Mouse (Mus musculus) liver, embryonic 16.5 days (tissue): ENCODE measurements around the gene Cyct. TPM values are rescaled to one million over a fixed set of nuclear protein-coding genes. Genes with fewer than 3 reads are reported as not detected.

Experiments
- ATAC-seq: fragments of 200-750 bp; cut with Nextera tagmentation; 2 replicates; pipeline ENCODE4 v1.8.0; 2017; ENCODE audit warnings: low read depth, mild to moderate bottlenecking, moderate number of reproducible peaks, moderate library complexity
- H3K27ac ChIP-seq: fragments of 300-500 bp; sonication (generic); 2 replicates; pipeline ENCODE4 v1.5.1; 2014; ENCODE audit warnings: mild to moderate bottlenecking, low read length
- H3K27me3 ChIP-seq: fragments of 300-500 bp; sonication (generic); 2 replicates; pipeline ENCODE4 v1.6.1; 2014; ENCODE audit warnings: low read depth, low read length, mixed read lengths; ENCODE audit not compliant: control insufficient read depth, insufficient read depth
- H3K36me3 ChIP-seq: fragments of 300-500 bp; sonication (generic); 2 replicates; pipeline ENCODE4 v1.6.1; 2014; ENCODE audit warnings: mild to moderate bottlenecking; ENCODE audit not compliant: control insufficient read depth, insufficient read depth
- H3K4me1 ChIP-seq: fragments of 300-500 bp; sonication (generic); 2 replicates; pipeline ENCODE4 v1.6.1; 2014; ENCODE audit warnings: low read depth, low read length, mixed read lengths; ENCODE audit not compliant: control insufficient read depth
- H3K4me2 ChIP-seq: fragments of 300-500 bp; sonication (generic); 2 replicates; pipeline ENCODE4 v1.6.1; 2014; ENCODE audit warnings: low read depth, low read length, mixed read lengths
- H3K4me3 ChIP-seq: fragments of 300-500 bp; sonication (generic); 2 replicates; pipeline ENCODE4 v1.5.1; 2014; ENCODE audit warnings: low read depth, mild to moderate bottlenecking, low read length
- H3K9ac ChIP-seq: fragments of 300-500 bp; sonication (generic); 2 replicates; pipeline ENCODE4 v1.6.1; 2014; ENCODE audit warnings: low read depth, low read length
- H3K9me3 ChIP-seq: fragments of 300-500 bp; sonication (generic); replicated peaks from 2 replicates; pipeline ENCODE4 v1.6.1; 2016; ENCODE audit warnings: low read length; ENCODE audit not compliant: control insufficient read depth
- WGBS: fragments of 180-500 bp; shearing (Covaris S2); extraction: QIAGEN DNeasy Blood & Tissue Kit; methylation state at CpG from one replicate; pipeline ENCODE4 v1.1.7; 2014; ENCODE audit not compliant: insufficient replicate concordance; 5-methylcytosine and 5-hydroxymethylcytosine counted together
- polyA plus RNA-seq: library from polyadenylated mRNA; unstranded; fragments of >200 nt; fragmentation: Nextera tagmentation; extraction: Ambion mirVana; gene quantifications from 2 replicates; pipeline ENCODE4 v1.2.1, GENCODE M21; 2015

Cyct gene
- polyA plus RNA-seq, 1 experiment from 2014 or later: not detected

GRCm38 (mm10) chr2:76374544-76375206 lies 14.4 kb upstream of the Cyct start:
- H3K27ac ChIP-seq: no peak overlapping the region
- peaks cover 17% of the 10 kb centered on the region for H3K36me3 ChIP-seq
- H3K4me3 ChIP-seq: no peak overlapping the region
- 84% methylated on average over 6 of the region's 6 CpGs for WGBS
- no peaks in the 10 kb centered on the region for H3K9me3 ChIP-seq
- no peaks in the 10 kb centered on the region for H3K27me3 ChIP-seq
- no peak for ATAC-seq
- no peak overlapping the region for H3K9ac ChIP-seq
- peaks cover 11% of the 10 kb centered on the region for H3K4me1 ChIP-seq
- H3K4me2 ChIP-seq: no peak overlapping the region

- H3K27me3 ChIP-seq: no peaks in the 10 kb centered on the region
- WGBS: 24% methylated on average over 4 of the region's 4 CpGs
- H3K4me2 ChIP-seq: no peak overlapping the region
Observed at GRCm38 (mm10) chr2:76372244-76372643, 12.0 kb upstream of the Cyct start.

GRCm38 (mm10) chr2:76370656-76370922 lies 10.3 kb upstream of the Cyct start:
- Histone ChIP-seq H3K27ac (no peak overlapping the region), H3K4me1 (peaks cover 14% of the 10 kb centered on the region), H3K9ac (peak overlapping the region; percentile 90), H3K27me3 (no peaks in the 10 kb centered on the region), H3K4me3 (peak overlapping the region; percentile 97), H3K36me3 (peaks cover 2% of the 10 kb centered on the region; the same call in 1 of the 2 replicates), H3K9me3 (no peaks in the 10 kb centered on the region), H3K4me2 (peak overlapping the region; percentile 89)
- peak; percentile 28; the same call in 1 of the 2 replicates for ATAC-seq
- WGBS: 2% methylated on average over 7 of the region's 7 CpGs

More at GRCm38 (mm10) chr2:76372244-76372643, 12.0 kb upstream of the Cyct start:
- peaks cover 2% of the 10 kb centered on the region for H3K36me3 ChIP-seq
- ATAC-seq: peak; percentile 64
- H3K27ac ChIP-seq: no peak overlapping the region
- no peaks in the 10 kb centered on the region for H3K9me3 ChIP-seq
- no peak overlapping the region for H3K9ac ChIP-seq
- H3K4me3 ChIP-seq: no peak overlapping the region
- H3K4me1 ChIP-seq: peaks cover 14% of the 10 kb centered on the region

GRCm38 (mm10) chr2:76369821-76370655 lies 9.8 kb upstream of the Cyct start, which contains the start of gene Rbm45:
Rbm45 (plus strand) TSS chr2:76369984.
- H3K36me3 ChIP-seq: peaks cover 2% of the 10 kb centered on the region; the same call in 1 of the 2 replicates
- H3K9me3 ChIP-seq: no peaks in the 10 kb centered on the region
- H3K27ac ChIP-seq: peak within 1 kb of the TSS; percentile 93
- peaks cover 14% of the 10 kb centered on the region for H3K4me1 ChIP-seq
- H3K4me3 ChIP-seq: peak within 1 kb of the TSS; percentile 97
- H3K27me3 ChIP-seq: no peaks in the 10 kb centered on the region
- WGBS: under 1% methylated on average over 61 of the region's 61 CpGs
- ATAC-seq: peak; percentile 89
- peak within 1 kb of the TSS; percentile 89 for H3K4me2 ChIP-seq
- peak within 1 kb of the TSS; percentile 90 for H3K9ac ChIP-seq

GRCm38 (mm10) chr2:76368861-76369660 lies 8.8 kb upstream of the Cyct start:
- H3K27me3 ChIP-seq: no peaks in the 10 kb centered on the region
- WGBS: 46% methylated on average over 13 of the region's 13 CpGs
- H3K9ac ChIP-seq: no peak overlapping the region
- peaks cover 2% of the 10 kb centered on the region; the same call in 1 of the 2 replicates for H3K36me3 ChIP-seq
- peak overlapping the region; percentile 97 for H3K4me3 ChIP-seq
- no peaks in the 10 kb centered on the region for H3K9me3 ChIP-seq
- peaks cover 14% of the 10 kb centered on the region for H3K4me1 ChIP-seq
- H3K4me2 ChIP-seq: peak overlapping the region; percentile 89
- no peak for ATAC-seq
- H3K27ac ChIP-seq: no peak overlapping the region

GRCm38 (mm10) chr2:76367188-76367922 lies 7.1 kb upstream of the Cyct start:
- peaks cover 14% of the 10 kb centered on the region for H3K4me1 ChIP-seq
- no peaks in the 10 kb centered on the region for H3K27me3 ChIP-seq
- no peak overlapping the region for H3K4me3 ChIP-seq
- H3K9ac ChIP-seq: no peak overlapping the region
- H3K4me2 ChIP-seq: no peak overlapping the region
- no peak for ATAC-seq
- no peaks in the 10 kb centered on the region for H3K9me3 ChIP-seq
- no peak overlapping the region for H3K27ac ChIP-seq
- 14% methylated on average over 9 of the region's 9 CpGs for WGBS
- no peaks in the 10 kb centered on the region for H3K36me3 ChIP-seq

GRCm38 (mm10) chr2:76365811-76366210 lies 5.6 kb upstream of the Cyct start:
- Histone ChIP-seq H3K9me3 (no peaks in the 10 kb centered on the region), H3K27me3 (no peaks in the 10 kb centered on the region), H3K9ac (no peak overlapping the region), H3K4me3 (no peak overlapping the region), H3K4me1 (peaks cover 4% of the 10 kb centered on the region), H3K4me2 (no peak overlapping the region), H3K36me3 (no peaks in the 10 kb centered on the region), H3K27ac (no peak overlapping the region)
- 38% methylated on average over 4 of the region's 4 CpGs for WGBS
- ATAC-seq: no peak

- no peaks in the 10 kb centered on the region for H3K36me3 ChIP-seq
Observed at GRCm38 (mm10) chr2:76362111-76362510, 1.9 kb upstream of the Cyct start.

More at GRCm38 (mm10) chr2:76362111-76362510, 1.9 kb upstream of the Cyct start:
- H3K9me3 ChIP-seq: no peaks in the 10 kb centered on the region
- 35% methylated on average over 2 of the region's 2 CpGs for WGBS
- no peaks in the 10 kb centered on the region for H3K27me3 ChIP-seq
- no peak overlapping the region for H3K9ac ChIP-seq
- no peak for ATAC-seq
- H3K4me2 ChIP-seq: no peak overlapping the region
- H3K27ac ChIP-seq: no peak overlapping the region
- no peak overlapping the region for H3K4me3 ChIP-seq
- H3K4me1 ChIP-seq: no peaks in the 10 kb centered on the region
